Mouse (Mus musculus) CH12.LX (cell line): ENCODE results near the gene Nhsl1. TPM values are rescaled to one million over a fixed set of nuclear protein-coding genes. Genes with fewer than 3 reads are reported as not detected.

Experiments used
- DNase-seq: peaks from one replicate; pipeline ENCODE4 v3.0.0-alpha.2; 2013; ENCODE audit errors: extremely low read depth
- H3K27ac ChIP-seq: 2 replicates; pipeline ENCODE4 v1.5.1; 2012; ENCODE audit warnings: low read depth, mild to moderate bottlenecking, control low read depth, moderate library complexity; ENCODE audit not compliant: insufficient read depth
- H3K27me3 ChIP-seq: replicated peaks from 2 replicates; pipeline ENCODE3; 2012; ENCODE audit warnings: inconsistent platforms
- H3K36me3 ChIP-seq, 2 experiments: replicated peaks in 1 of 2; 2 replicates each; pipeline versions ENCODE3 to v1.6.1; 2012; ENCODE audit warnings: inconsistent platforms in 1 of 2, low read length in 1 of 2, mild to moderate bottlenecking in 1 of 2, mixed read lengths in 1 of 2, moderate library complexity in 1 of 2; ENCODE audit not compliant: control insufficient read depth in 1 of 2, insufficient read depth in 1 of 2
- H3K4me1 ChIP-seq, 2 experiments: 2 replicates each; pipeline ENCODE4 v1.6.1; 2012; ENCODE audit warnings: inconsistent platforms in 1 of 2, moderate library complexity in 1 of 2; ENCODE audit not compliant: insufficient read depth in 2 of 2, control insufficient read depth in 1 of 2
- H3K4me2 ChIP-seq: 2 replicates; pipeline ENCODE4 v1.6.1; 2012; ENCODE audit warnings: low read depth, mild to moderate bottlenecking, control low read depth; ENCODE audit not compliant: poor library complexity, insufficient read depth, severe bottlenecking
- H3K4me3 ChIP-seq, 3 experiments: fragments of 150-350 bp in 1 of 3; sonication (generic) in 1 of 3; replicated peaks in 1 of 3; 2 replicates each; pipeline versions ENCODE3 to v1.5.1; 2011 to 2012; ENCODE audit warnings: low read depth in 2 of 3, low read length in 2 of 3, mild to moderate bottlenecking in 2 of 3, moderate library complexity in 2 of 3, control low read depth in 1 of 3, improper control_type of control experiment in 1 of 3, inconsistent platforms in 1 of 3, mixed read lengths in 1 of 3; ENCODE audit not compliant: poor library complexity in 1 of 3
- H3K79me2 ChIP-seq: replicated peaks from 2 replicates; pipeline ENCODE4 v1.6.1; 2012; ENCODE audit warnings: mild to moderate bottlenecking, moderate library complexity; ENCODE audit not compliant: control insufficient read depth, poor library complexity, insufficient read depth, severe bottlenecking; ENCODE audit errors: extremely low read depth
- H3K9ac ChIP-seq: 2 replicates; pipeline ENCODE4 v1.6.1; 2012; ENCODE audit warnings: low read depth, mild to moderate bottlenecking, control low read depth, moderate library complexity; ENCODE audit not compliant: insufficient read depth
- H3K9me3 ChIP-seq: replicated peaks from 2 replicates; pipeline ENCODE3; 2012; ENCODE audit warnings: low read length, inconsistent platforms, mixed read lengths
- CHD1 ChIP-seq: IDR thresholded peaks from 2 replicates; pipeline ENCODE4 v1.6.1; 2012; ENCODE audit warnings: low read depth, low read length, improper control_type of control experiment, inconsistent platforms
- CHD2 ChIP-seq: IDR thresholded peaks from 2 replicates; pipeline ENCODE4 v1.6.1; 2011; ENCODE audit warnings: low read length, improper control_type of control experiment
- ELF1 ChIP-seq: IDR thresholded peaks from 2 replicates; pipeline ENCODE4 v1.6.1; 2014; ENCODE audit warnings: low read depth, mild to moderate bottlenecking, inconsistent platforms, low read length, improper control_type of control experiment
- ETS1 ChIP-seq: conservative IDR thresholded peaks from 2 replicates; pipeline ENCODE4 v1.6.1; 2012; ENCODE audit warnings: low read depth, mild to moderate bottlenecking, inconsistent platforms, low read length, improper control_type of control experiment, moderate library complexity
- GABPA ChIP-seq: IDR thresholded peaks from 2 replicates; pipeline ENCODE4 v1.6.1; 2012; ENCODE audit warnings: low read depth, low read length, improper control_type of control experiment, inconsistent platforms; ENCODE audit not compliant: insufficient replicate concordance
- HCFC1 ChIP-seq: IDR thresholded peaks from 2 replicates; pipeline ENCODE4 v1.6.1; 2012; ENCODE audit warnings: low read depth, mild to moderate bottlenecking, inconsistent platforms, low read length, improper control_type of control experiment
- JUN ChIP-seq: IDR thresholded peaks from 2 replicates; pipeline ENCODE4 v1.6.1; 2011; ENCODE audit warnings: low read depth, mild to moderate bottlenecking, low read length, improper control_type of control experiment, moderate library complexity; ENCODE audit not compliant: insufficient read depth
- KAT2A ChIP-seq: IDR thresholded peaks from 2 replicates; pipeline ENCODE4 v1.6.1; 2012; ENCODE audit warnings: low read length, improper control_type of control experiment, inconsistent platforms; ENCODE audit not compliant: insufficient replicate concordance
- MAX ChIP-seq: IDR thresholded peaks from 2 replicates; pipeline ENCODE4 v1.6.1; 2011; ENCODE audit warnings: low read length, improper control_type of control experiment
- MAZ ChIP-seq: IDR thresholded peaks from 2 replicates; pipeline ENCODE4 v1.6.1; 2012; ENCODE audit warnings: low read depth, mild to moderate bottlenecking, inconsistent platforms, low read length, improper control_type of control experiment, moderate library complexity
- POLR2A ChIP-seq: IDR thresholded peaks from 2 replicates; pipeline ENCODE4 v1.6.1; 2011; ENCODE audit warnings: low read depth, mild to moderate bottlenecking, improper control_type of control experiment, low read length
- RCOR1 ChIP-seq: conservative IDR thresholded peaks from 2 replicates; pipeline ENCODE4 v1.6.1; 2012; ENCODE audit warnings: low read depth, mild to moderate bottlenecking, inconsistent platforms, low read length, improper control_type of control experiment
- SMC3 ChIP-seq: IDR thresholded peaks from 2 replicates; pipeline ENCODE4 v1.6.1; 2011; ENCODE audit warnings: low read depth, low read length, improper control_type of control experiment
- TBP ChIP-seq: conservative IDR thresholded peaks from 2 replicates; pipeline ENCODE4 v1.6.1; 2011; ENCODE audit warnings: low read depth, low read length, improper control_type of control experiment
- TCF12 ChIP-seq: IDR thresholded peaks from 2 replicates; pipeline ENCODE4 v1.6.1; 2014; ENCODE audit warnings: low read depth, mild to moderate bottlenecking, inconsistent platforms, low read length, improper control_type of control experiment
- USF2 ChIP-seq: conservative IDR thresholded peaks from 2 replicates; pipeline ENCODE4 v1.6.1; 2011; ENCODE audit warnings: low read depth, low read length, improper control_type of control experiment
- ZKSCAN1 ChIP-seq: IDR thresholded peaks from 2 replicates; pipeline ENCODE4 v1.6.1; 2012; ENCODE audit warnings: low read depth, inconsistent platforms, low read length, improper control_type of control experiment, borderline replicate concordance
- ZMIZ1 ChIP-seq: IDR thresholded peaks from 2 replicates; pipeline ENCODE4 v1.6.1; 2012; ENCODE audit warnings: low read depth, mild to moderate bottlenecking, inconsistent platforms, low read length, improper control_type of control experiment
- ZNF384 ChIP-seq: IDR thresholded peaks from 2 replicates; pipeline ENCODE4 v1.6.1; 2012; ENCODE audit warnings: low read depth, low read length, improper control_type of control experiment, inconsistent platforms
- dilution Hi-C: fragments of 300-500 bp; cut with MboI; formaldehyde crosslinking; loops from 2 replicates; pipeline ENCODE4 v1.14.3; 2020; ENCODE audit warnings: low sequenced_read_pairs; ENCODE audit not compliant: extremely low pct_unique_long_range_greater_than_20kb, extremely low pct_ligation_motif_present
- in situ Hi-C: fragments of 300-500 bp; cut with MboI; formaldehyde crosslinking; loops from 3 replicates; pipeline ENCODE4 v1.14.3; 2019; ENCODE audit warnings: low sequenced_read_pairs, low pct_ligation_motif_present, low pct_unique_long_range_greater_than_20kb, mixed read lengths
- polyA plus RNA-seq: library from polyadenylated mRNA; unstranded; fragments of >175 nt; gene quantifications from 2 replicates; pipeline ENCODE4 v1.2.1, GENCODE M21; 2012; ENCODE audit warnings: low read depth; ENCODE audit not compliant: insufficient read length
- total RNA-seq, 2 experiments: library from RNA; depleted of rRNA; stranded (reverse); fragments of 300-350 nt in 1 of 2; fragments of >200 nt in 1 of 2; gene quantifications; 2 replicates each; pipeline ENCODE4 v1.2.3; 2012 to 2014

Gene Nhsl1
- total and polyA plus RNA-seq, 3 experiments: 0.13 to 0.19 (median 0.15) TPM

- H3K36me3 ChIP-seq: no peaks in the 10 kb centered on the region
- dilution Hi-C loops: no loop called here
- no peak for DNase-seq
- H3K4me1 ChIP-seq: peaks cover 2 to 3% of the 10 kb centered on the region in 2 experiments; a peak in 1 of 4 replicates
- H3K27me3 ChIP-seq: no peaks in the 10 kb centered on the region
- H3K9me3 ChIP-seq: peaks cover 2% of the 10 kb centered on the region
- no peaks in the 10 kb centered on the region for H3K79me2 ChIP-seq
- TF ChIP-seq ZMIZ1: no peak
- TF ChIP-seq ZNF384: no peak
- no peak for TF ChIP-seq TBP
- TF ChIP-seq SMC3: no peak
- no peak for TF ChIP-seq RCOR1
- TF ChIP-seq CHD2: no peak
- TF ChIP-seq ZKSCAN1: no peak
- no peak for TF ChIP-seq GABPA
- no peak for TF ChIP-seq USF2
- TF ChIP-seq ETS1: no peak
- no peak for TF ChIP-seq POLR2A
- in situ Hi-C loops: no loop called here
- no peak overlapping the region for H3K27ac ChIP-seq
- H3K4me3 ChIP-seq: no peak overlapping the region
- H3K9ac ChIP-seq: no peak overlapping the region
- H3K4me2 ChIP-seq: no peak overlapping the region
These were observed 56.5 kb downstream of the Nhsl1 start for GRCm38 (mm10) chr10:18375301-18375700.

GRCm38 (mm10) chr10:18384766-18385165 lies 66.0 kb downstream of the Nhsl1 start:
- TF ChIP-seq ELF1 (no peak), CHD1 (no peak), JUN (no peak), KAT2A (no peak), USF2 (no peak), HCFC1 (no peak), TCF12 (no peak), ZKSCAN1 (no peak), ETS1 (no peak), MAX (no peak), MAZ (no peak), TBP (no peak)

More at GRCm38 (mm10) chr10:18384766-18385165, 66.0 kb downstream of the Nhsl1 start:
- no peaks in the 10 kb centered on the region for H3K79me2 ChIP-seq
- H3K4me3 ChIP-seq: no peak overlapping the region
- dilution Hi-C loops (no loop called here), in situ Hi-C loops (no loop called here)
- peaks cover 3 to 16% of the 10 kb centered on the region in 2 experiments; a peak in 3 of 4 replicates for H3K4me1 ChIP-seq
- H3K27me3 ChIP-seq: no peaks in the 10 kb centered on the region
- H3K9ac ChIP-seq: no peak overlapping the region
- peaks cover 2% of the 10 kb centered on the region for H3K9me3 ChIP-seq
- no peak overlapping the region for H3K4me2 ChIP-seq
- H3K36me3 ChIP-seq: no peaks in the 10 kb centered on the region
- H3K27ac ChIP-seq: no peak overlapping the region
- no peak for DNase-seq
